Mouse (Mus musculus) MEL-GATA-1-ER (cell line): ENCODE results near the gene Cpa5.

Experiments
- DNase-seq: peaks from one replicate; pipeline ENCODE4 v3.0.0-alpha.2; 2012; ENCODE audit warnings: low read depth; ENCODE audit errors: extremely low read depth

Cpa5 gene

DNA sequence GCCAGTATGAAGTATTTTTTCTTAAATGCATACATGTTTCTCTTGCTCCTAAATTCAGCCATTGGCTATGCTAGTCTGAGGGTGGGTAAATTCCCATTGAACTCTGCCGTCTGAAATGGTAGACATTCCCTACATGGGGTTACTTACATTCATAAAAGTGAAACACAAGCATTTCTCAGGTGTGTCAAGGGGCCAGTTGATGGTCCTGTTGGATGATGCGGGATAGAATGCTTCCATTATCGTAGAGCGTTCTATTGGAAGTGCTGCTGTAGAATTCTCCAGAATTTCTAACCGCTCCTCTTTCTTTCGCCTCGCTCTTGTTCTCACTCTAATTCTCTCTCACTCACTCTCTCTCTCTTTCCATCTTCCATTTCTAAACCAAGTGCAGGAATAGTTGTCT, at the start of gene Cpa5:
Cpa5 (plus strand) TSS at position 301 of the 400 bp plus-strand sequence.
- no peak for DNase-seq

DNA sequence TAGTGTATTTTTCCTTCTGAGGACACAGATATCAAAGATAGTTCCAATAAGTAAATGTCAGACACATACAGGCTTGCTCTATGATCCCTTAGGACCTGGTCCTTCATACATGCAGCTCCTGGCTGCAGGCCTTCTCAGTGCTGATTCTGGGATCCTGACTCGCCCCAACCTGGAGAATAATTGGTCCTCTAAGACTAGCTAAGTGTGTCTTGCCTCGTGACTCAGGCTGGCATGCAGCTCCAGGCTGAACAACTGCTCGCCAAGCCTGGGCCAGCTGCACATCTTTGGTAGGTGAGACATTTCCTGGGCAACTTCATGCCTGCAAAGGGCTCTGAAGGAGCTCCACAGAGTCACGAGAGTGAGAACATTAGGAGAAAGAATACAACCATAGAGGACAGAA, 48.7 kb upstream of the Cpa5 start:
- DNase-seq = no peak

DNA sequence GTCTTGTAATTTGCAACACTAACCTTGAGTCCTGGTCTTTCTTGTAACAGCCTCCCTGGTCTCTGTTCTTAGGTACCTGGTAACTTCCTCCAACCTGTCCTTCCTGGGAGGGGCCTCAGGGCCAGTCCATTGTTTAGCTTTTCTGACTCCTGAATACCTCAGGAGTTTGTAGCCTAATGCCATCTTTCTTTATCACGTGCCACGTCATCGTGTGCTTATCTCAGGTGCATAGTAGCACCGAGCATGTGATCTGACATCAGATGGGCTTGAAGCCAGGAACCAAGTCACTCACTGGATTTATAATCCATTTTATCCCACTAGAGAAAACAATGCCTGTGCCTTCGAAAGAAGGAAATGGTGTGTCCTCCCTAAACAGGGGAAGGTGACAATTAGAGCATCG, 47.2 kb upstream of the Cpa5 start:
- DNase-seq = no peak

DNA sequence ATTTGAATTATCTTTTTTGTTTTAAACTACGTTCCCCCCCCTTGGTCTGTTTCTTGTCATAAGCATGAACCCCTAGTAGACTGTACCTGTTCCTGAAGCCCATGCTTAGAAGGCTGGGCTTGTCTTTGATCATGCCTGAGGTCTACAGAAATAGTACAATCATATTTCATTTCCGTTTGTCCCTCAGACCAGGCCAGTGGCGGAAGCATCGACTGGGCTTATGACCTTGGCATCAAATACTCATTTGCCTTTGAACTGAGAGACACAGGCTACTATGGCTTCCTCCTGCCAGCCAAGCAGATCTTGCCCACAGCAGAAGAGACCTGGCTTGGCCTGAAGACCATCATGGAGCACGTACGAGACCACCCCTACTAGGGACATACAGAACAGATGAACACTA, 46.8 kb upstream of the Cpa5 start:
- DNase-seq = no peak

DNA sequence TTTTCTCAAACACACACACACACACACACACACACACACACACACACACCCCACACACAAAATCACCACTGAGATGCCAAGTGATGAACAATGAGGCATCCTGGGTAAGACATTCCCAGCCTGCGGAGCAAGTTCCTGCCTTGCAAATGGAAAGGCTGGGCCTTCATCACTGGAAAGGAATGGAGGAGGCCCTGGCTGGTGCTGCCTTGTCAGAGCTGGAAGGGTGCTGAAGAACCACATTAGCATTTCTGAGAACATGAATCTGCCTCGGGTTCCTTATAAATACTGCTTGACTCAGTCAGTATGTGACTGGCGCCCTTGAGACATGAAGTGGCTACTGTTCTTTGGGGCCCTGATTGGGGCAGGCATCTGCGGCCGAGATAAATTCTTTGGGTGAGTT, 42.7 kb upstream of the Cpa5 start, which contains the start of gene Cpa4:
Cpa4 (plus strand) TSS at position 301 of the 400 bp plus-strand sequence.
- DNase-seq = no peak

DNA sequence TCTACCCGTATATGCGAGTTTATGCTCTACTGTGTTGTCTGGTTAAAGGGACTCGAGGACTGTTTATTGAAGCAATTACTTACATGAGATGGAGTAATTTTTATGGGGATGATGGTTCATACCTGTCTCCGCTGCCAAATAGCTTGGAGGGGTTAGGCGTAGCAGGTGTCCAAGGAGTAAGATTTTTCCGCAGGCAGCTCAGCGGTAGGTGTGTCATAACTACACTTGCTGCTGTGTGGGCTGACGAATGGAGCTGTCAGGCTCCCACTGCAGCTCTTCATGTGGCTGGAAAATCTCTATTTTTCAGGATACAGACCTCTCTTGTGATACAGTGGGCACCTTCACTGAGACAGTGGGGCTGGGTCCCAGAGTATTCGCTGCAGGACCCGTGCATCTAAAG, 41.5 kb upstream of the Cpa5 start:
- no peak for DNase-seq

DNA sequence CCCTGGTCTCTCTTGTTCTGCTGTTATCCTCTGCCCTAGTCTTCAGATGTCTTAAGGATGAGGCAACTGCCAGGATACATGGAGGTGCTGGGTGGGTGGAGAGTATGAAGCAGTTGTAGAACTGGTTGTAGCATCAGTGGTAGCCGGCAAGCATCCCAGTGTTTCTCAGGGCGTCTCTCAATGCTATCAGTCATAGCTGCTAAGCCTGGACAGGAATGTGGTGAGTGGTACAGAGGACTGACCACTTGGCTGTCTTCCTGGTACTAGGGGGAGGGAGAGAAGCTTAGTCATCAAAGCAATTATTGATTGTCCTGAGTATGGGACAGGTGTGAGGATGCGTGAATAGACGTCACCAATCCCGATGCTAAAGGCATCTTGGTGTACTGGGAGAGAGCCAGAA, 40.8 kb upstream of the Cpa5 start:
- DNase-seq = no peak

DNA sequence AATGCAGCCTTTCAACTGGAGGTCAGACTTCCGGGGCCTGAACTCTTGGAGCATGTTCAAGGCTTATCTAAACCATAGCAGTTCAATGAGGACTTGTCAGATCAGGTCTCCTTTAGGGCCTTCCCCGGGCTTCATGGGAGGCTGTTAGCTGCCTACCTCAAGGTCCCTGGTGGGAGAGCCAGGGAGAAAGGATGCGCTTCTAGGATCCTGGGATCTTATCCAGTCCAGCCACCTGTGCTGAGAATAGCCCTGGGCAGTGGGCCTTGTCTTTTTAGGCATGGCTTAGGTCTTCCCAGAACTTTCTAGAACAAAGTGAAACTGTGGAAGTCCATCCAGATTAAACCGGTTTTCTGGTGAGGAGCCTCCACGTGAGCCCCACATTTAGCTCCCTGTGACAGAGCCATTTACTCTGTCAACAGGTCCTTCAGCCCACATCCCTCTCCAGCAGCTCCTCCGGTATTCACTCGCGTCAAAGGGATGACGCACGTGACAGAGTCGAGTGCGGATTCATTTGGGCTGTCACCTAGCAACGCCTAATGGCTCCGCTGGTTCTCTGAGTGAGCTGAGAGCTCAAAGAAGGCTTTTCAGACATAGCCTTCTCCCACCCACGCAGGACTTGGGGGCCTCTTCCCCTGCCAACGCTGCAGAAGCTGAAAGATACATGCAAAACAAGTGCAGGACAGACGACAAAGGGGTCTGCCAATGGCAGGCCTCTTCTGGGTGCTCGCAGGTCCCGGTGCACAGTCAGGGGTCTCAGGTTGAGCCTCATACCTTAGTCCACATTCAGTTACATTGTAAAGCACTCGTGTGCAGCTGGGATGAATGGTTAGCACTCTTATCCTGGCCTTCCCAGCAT, 38.1 kb upstream of the Cpa5 start:
- DNase-seq = no peak

DNA sequence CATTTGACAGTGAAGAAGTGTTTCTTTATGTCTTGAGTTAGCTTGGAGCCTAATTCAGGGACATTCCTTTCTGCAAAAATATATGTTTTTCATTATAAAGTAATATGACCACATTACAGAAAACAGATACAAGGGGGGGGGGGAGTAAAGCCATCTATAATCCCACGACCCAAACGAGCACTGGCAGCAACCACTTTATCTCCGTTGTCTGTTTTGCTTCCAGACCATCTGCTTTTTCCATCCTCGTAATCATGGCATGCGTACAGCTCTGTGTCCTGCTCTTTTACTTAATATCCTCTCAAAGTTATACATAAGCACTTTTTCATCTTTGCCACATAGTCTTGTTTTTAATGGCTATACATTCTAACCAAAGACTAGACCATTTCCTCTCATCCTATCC, 37.4 kb upstream of the Cpa5 start:
- no peak for DNase-seq

DNA sequence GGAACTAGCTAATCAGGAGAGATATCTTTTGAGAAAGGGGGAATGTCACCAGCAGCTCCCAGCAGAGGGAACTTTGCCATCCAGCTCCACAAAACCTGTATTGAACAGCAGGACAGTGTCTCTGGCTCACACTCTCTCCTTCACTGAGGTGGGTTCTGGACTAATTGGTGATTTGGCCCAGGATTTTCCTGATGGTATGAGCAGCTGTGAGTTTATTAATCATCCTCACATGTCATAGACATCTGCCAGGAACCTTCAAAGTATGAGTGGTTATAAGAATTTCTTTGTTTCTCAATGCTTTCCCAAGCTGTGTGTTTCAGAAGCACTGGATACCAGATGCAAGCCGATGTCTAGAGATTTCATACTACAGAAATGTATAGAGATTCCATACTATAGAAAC, 35.9 kb upstream of the Cpa5 start:
- DNase-seq = no peak

DNA sequence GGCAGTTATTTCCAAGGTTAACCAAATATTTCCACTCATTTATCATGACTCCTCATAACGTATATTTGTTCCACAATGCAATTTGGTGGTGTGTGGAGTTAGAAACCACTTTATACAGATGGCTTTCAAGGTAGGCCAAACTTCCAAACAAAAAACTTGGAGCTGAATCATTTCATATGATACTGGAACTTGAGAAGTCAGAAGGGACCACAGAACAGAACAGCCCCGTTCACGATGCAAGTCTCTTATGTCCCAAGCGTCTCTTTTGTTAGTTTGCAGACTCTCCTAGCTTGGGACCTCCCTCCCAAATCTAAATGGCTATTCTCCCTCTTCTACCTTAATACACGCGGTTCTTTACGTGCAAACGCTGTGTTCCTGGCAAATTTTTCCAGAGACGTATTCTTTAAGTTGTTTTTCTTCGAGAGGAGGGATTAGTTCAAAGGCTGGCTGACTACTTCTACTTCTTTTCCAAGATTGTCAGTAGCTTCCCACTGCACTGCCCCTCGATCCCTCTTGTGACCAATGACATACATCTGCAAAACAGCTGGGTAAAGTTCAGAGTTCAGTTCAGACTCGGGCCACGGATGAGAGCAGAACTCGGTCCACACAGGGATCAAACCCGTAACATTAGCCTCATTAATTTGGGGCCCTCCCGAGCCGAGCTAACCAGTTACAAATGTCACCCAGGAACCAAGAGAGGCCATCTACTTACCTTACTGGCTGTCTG, 34.2 kb upstream of the Cpa5 start:
- no peak for DNase-seq

DNA sequence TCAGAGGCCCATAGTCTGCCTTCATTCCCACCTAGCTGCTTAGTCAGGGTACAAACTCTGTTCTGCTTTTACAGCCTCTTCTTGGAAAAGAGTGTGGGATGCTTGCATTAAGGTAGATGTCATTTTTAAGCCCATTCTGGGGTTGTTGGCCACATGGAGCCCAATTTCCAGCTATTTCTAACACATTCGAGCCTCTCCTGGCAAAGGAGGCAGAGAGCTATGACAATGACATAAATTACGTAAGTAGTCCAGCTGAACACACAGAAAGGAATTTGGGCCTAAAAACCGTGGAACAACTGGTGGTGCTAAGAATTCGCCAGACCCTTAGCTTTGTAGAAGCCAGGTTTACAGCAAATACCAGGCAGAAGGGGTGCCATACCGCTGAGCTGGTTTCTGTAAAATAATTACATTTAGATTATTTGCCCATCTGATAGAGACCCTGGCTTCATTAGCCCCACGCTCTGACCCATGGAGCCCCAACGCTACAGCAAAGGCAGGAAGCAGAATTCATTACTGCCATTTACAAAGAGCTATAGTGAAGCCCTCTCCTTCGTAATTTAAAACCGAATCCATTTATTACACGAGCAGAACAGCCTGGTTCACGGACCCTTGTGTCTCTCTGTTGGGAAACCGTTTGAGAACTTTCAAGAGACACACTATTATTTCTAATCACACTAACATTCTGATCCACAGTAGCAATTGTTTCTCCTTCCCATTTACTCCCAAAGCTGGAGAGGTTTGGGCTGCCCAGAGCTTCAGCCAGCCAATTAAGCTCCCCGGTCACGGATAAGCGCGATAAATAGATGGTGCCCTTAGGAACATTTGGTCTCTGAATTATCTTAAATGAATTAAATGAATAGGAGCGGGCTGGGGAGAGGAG, 30.6 kb upstream of the Cpa5 start:
- DNase-seq = no peak

DNA sequence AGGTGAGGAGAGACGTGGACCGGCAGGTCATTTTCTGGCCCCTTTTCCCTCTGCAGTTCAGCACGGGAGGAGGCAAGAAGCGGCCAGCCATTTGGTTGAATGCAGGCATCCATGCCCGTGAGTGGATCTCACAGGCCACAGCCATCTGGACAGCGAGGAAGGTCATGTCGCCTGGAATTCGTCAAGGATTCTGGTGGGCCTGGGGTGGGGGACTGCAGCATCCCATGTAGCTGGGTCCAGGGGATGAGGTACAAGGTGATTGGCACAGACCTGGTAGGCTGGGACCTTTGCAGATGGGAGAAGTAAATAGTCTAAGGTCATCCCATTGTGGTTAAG, 30.0 kb upstream of the Cpa5 start:
- DNase-seq = no peak

DNA sequence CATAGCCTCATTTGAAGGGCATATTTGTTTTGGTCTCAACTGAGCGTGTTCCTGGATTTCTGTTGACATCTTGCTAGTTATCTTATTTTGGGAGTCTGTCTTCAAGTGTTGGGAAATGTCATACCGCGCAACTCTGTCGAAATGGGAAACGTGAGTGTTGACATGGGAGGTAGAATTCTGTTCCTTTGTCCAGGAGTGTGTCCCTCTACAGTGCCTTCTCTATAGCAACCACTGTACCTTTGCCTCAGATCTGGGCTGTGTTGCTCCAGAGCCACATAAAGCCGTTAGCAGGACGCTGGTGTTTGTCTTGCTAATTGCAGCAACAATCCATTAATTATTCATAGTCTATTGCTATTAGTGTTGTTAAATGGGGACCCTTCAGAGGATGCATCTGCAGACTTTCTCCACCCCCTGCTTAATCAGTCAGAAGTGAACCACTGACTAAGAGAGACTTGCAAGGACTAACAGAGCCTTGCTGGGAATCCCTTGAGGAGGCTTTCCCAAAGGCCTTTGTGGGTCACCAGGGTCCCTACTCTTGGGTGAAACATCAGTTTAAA, 23.8 kb upstream of the Cpa5 start:
- no peak for DNase-seq

DNA sequence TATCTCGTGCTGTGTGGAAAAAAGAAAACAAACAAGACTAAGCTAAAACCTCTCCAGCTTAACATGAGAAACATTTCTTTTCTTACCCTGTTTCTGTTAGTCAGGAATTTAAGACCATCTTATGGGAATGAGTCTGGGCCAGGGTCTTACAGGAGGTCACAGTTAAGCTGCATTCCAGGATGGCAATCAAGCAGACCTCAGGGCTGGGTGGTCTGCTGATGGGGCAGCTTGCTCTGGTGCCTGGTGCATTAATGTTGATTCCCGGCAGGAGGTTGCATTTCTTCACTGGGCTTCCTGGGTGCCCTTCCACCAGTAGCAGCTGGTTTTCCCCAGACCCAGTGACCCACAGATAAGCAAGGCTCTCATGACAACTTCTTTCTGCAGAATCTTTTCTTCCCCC, 21.0 kb upstream of the Cpa5 start:
- no peak for DNase-seq

DNA sequence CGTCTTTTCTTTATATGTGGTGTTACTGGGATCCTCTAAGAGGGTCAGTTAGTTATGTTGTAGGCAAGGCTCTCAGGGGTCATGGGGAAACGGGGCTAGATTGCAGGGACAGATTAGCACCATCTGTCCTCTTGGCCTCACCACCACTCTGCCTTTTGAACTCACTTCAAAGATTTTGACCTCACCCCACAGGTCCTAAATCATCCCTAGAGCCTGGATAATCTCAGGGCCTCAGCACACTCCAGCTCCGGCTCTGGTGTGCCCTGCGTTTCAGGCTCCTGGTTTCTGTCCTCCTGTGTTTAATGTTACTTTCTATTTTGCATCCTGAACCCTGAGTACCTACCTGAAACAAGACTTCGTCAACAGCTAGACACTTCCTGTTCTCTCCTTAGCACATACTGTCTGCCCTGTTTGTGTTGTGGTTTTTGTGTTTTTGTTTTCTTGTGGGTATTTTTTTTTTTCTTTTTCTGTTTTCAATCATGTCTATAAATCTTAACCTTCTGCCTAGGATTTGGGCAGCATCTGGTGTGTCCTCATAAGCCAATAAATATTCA, 18.9 kb upstream of the Cpa5 start:
- no peak for DNase-seq

DNA sequence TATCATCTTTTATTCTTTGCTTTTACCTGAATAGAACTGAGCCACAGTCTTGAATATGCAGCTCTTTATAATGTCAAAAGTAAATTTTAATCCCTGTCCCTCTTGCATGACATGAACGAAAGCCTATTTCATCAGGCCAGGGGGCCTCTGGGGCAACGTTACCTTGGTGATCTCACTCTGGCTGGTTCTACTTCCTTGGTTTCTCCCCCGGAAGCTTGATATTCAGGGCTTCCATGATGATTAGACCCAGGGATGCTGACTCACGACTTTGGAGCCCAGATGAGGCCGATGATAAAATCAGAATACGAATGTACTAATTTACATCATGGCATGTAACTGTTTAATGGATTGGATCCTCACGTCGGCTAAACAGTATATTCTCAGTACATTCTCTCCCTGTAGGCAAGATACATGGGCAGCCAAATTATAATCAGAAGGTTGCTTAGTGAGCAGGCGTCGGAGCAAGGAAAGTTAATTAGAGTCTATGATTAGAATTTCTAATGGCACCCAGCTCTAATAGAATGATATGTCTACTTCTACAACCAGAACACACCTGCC, 18.3 kb upstream of the Cpa5 start:
- DNase-seq = no peak

DNA sequence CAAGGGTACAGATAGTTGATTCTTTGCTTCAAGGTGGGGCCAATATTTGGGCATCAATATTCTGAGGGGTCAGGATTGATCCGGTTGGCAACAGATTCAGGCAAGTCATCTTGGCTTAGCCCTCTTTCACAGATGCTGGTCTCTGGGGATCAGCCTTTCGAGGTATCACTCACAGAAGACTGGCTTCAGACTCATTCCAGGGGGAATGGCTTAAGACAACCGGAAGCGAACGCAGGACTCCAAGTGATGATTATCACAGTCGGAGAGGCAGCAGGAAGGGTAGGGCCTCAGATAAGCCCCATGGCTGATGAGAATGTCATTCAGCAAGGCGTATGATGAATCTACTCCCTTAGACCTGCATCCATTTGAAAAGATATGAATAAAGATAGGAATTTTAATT, 16.4 kb upstream of the Cpa5 start:
- no peak for DNase-seq

DNA sequence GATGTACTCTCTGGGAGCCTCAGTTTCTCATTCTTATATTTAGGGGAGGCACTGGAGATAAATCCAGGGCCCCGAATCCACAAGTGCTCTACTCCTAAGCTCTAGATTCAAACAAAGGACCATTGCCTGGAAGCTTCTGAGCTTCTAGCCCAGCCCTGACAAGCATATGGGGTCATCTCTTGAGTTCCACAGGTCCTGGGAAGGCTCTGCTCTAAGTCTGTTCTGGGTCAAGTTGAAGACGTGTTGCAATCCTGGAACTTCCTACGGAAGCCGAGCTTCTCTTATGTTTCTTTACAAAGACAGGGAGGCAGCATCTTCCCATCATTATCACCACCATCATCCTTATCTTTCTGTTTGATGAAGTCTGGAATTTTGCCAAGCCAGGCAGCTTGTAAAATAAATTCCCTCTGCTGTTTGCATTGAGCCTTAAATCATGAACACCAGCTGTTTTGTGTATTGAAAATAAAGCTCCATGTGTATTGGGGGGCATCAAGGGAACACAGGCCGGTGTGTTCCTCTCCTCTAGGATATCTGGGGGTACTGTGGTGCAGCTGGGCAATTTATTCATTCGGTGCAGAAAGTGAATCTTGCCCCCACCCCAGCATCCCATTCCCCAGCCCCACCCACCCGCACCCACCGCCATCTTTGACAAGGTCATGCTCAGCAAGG, 14.4 kb upstream of the Cpa5 start:
- no peak for DNase-seq

DNA sequence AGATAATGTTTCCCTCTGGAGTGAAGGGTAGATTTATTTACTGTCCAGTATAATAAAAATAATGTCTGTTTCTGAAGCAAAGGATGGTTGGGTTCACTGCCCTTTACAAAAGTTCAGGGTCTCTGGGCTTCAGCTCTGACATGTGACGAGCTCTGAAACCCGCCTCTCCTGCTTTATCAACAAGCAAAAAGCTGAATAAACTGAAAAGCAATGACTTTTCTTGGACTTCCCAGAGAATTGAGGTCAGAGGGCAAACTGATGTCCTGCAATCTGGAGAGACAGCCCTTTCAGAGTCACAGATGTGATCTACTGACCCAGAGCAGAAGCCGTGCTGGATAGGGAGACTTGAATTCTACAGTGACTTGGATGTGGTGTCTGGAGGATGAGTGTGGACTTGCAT, 10.8 kb upstream of the Cpa5 start:
- no peak for DNase-seq

DNA sequence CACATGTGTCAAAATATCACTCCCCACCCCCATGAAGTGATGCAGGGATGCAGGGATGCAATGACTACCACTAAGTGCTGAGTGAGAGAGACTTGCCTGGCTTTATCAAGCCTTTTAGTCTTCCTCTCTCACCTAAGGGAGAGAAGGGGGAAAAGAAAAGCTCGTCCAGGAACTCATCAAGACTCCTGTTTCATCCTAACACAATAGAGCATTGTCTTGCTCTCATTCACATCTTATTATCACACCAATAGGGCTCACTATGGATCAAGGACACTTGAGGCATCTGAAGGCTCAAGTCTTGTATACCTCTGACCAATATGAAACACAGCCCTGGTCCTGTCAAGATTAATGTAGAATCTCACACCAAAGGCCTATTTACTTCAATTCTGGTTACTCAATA, 9.8 kb upstream of the Cpa5 start:
- DNase-seq = no peak
